In the genomic region with DNA sequence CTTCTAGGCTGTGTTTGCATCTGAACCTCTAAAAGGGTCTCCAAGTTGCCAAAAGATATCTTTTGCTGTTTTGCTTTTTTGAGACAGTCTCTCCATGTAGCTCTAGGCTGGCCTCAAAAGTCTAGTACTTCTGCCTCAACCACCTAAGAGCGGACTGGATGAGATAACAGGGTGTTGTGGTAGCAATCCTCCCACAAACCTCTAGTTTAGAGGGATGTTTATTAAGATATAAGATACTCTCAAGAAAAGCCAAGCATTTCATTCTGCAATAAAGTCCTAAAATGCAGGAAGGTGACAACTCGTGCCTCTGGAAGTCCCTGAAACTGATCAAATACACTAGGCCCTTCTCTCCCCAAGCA, we compare ENCODE assay signal across 22 mouse cellular contexts. TPM values are rescaled to one million over a fixed set of nuclear protein-coding genes. Genes with fewer than 3 reads are reported as not detected.
DNase-seq lines count a peak whose midpoint lies in the region; ATAC-seq and TF ChIP-seq lines count a peak whose summit lies in the region.
"Had no signal": no experiment of that assay in that cellular context is flagged by ENCODE, and none has a peak within 500 bp of the region (broad histone marks: within the 10 kb centered on the region; RNA-seq: fewer than 3 reads in every experiment).

No protein-coding gene starts in this region.

- H3K36me3 ChIP-seq in forebrain, embryonic 12.5 days (replicated peaks), result no peaks in the 10 kb centered on the region
- peaks cover 3% of the 10 kb centered on the region; the same call in 1 of the 2 replicates for H3K36me3 ChIP-seq in forebrain, embryonic 15.5 days
- peaks cover 7% of the 10 kb centered on the region; the same call in 1 of the 2 replicates for H3K36me3 ChIP-seq in midbrain, embryonic 13.5 days
- H3K36me3 ChIP-seq: embryonic facial prominence, embryonic 15.5 days; limb, embryonic 10.5 days had no signal

- peak overlapping the region; percentile 90 for H3K27ac ChIP-seq in layer of hippocampus, adult 2 months
- H3K27ac ChIP-seq in forebrain, embryonic 12.5 days, result peak overlapping the region; percentile 90
- peak overlapping the region; percentile 98 for H3K27ac ChIP-seq in forebrain, embryonic 15.5 days (replicated peaks)
- peak overlapping the region; percentile 87 for H3K27ac ChIP-seq in midbrain, embryonic 13.5 days
- H3K27ac ChIP-seq: embryonic facial prominence, embryonic 15.5 days; gastrocnemius, adult 2 months; limb, embryonic 10.5 days had no signal

- H3K4me3 ChIP-seq in layer of hippocampus, adult 2 months, result peak overlapping the region; percentile 26; the same call in 1 of the 2 replicates
- H3K4me3 ChIP-seq in forebrain, embryonic 12.5 days (replicated peaks), result no peak overlapping the region
- no peak overlapping the region for H3K4me3 ChIP-seq in forebrain, embryonic 15.5 days
- H3K4me3 ChIP-seq in midbrain, embryonic 13.5 days (replicated peaks), result no peak overlapping the region
- H3K4me3 ChIP-seq: embryonic facial prominence, embryonic 15.5 days; gastrocnemius, adult 2 months; limb, embryonic 10.5 days; myocyte had no signal

- no peak for ATAC-seq in forebrain, embryonic 12.5 days (ENCODE audit: low FRiP score)
- ATAC-seq in forebrain, embryonic 15.5 days (replicated peaks), result no peak
- no peak for ATAC-seq in midbrain, embryonic 13.5 days
- ATAC-seq: liver, postnatal 0 days had no signal

- DNase-seq in layer of hippocampus, adult 2 months (ENCODE audit: low spot score in 2 of 2), result no peak
- no peak for DNase-seq in layer of hippocampus, adult 9-11 months
- DNase-seq in right cerebral cortex, adult 18-20 months, result no peak
- no peak for DNase-seq in retina, postnatal 1 day
- DNase-seq: cerebellum, adult 2 months; cerebellum, postnatal 36 days; gastrocnemius, adult 2 months; heart, postnatal 10 days; kidney, adult 8-10 months; kidney, postnatal 14 days; liver, postnatal 0 days; lung, postnatal 10 days; spleen, adult 18-20 months; thymus, adult 18-20 months had no signal

- H3K4me2 ChIP-seq in forebrain, embryonic 12.5 days, result no peak overlapping the region
- H3K4me2 ChIP-seq in forebrain, embryonic 15.5 days (replicated peaks), result 0 out of 2 replicates have a peak overlapping the region, but pooled peaks have one; percentile 22
- peak overlapping the region; percentile 6; the same call in 1 of the 2 replicates for H3K4me2 ChIP-seq in midbrain, embryonic 13.5 days (replicated peaks)
- H3K4me2 ChIP-seq: embryonic facial prominence, embryonic 15.5 days; heart, embryonic 11.5 days had no signal

- TF ChIP-seq CTCF in layer of hippocampus, adult 2 months (conservative IDR thresholded peaks at IDR 0.05), result no peak

- WGBS in forebrain, embryonic 12.5 days, result 86% methylated on average over 2 of the region's 2 CpGs
- whole genome bisulfite sequencing in forebrain, embryonic 15.5 days, result 90% methylated on average over 2 of the region's 2 CpGs
- WGBS in midbrain, embryonic 13.5 days, result 94% methylated on average over 2 of the region's 2 CpGs

- H3K4me1 ChIP-seq in forebrain, embryonic 12.5 days, result peaks cover 55% of the 10 kb centered on the region
- H3K4me1 ChIP-seq in forebrain, embryonic 15.5 days, result peaks cover 70% of the 10 kb centered on the region
- H3K4me1 ChIP-seq in midbrain, embryonic 13.5 days (replicated peaks), result peaks cover 59% of the 10 kb centered on the region

- H3K27me3 ChIP-seq in forebrain, embryonic 12.5 days, result peaks cover 16% of the 10 kb centered on the region
- H3K27me3 ChIP-seq in forebrain, embryonic 15.5 days, result no peaks in the 10 kb centered on the region
- no peaks in the 10 kb centered on the region for H3K27me3 ChIP-seq in midbrain, embryonic 13.5 days
- H3K27me3 ChIP-seq: embryonic facial prominence, embryonic 15.5 days had no signal

- no peak overlapping the region for H3K9ac ChIP-seq in forebrain, embryonic 12.5 days
- no peak overlapping the region for H3K9ac ChIP-seq in forebrain, embryonic 15.5 days (replicated peaks)
- H3K9ac ChIP-seq in midbrain, embryonic 13.5 days (replicated peaks), result no peak overlapping the region
- H3K9ac ChIP-seq: embryonic facial prominence, embryonic 15.5 days; liver, postnatal 0 days had no signal

- H3K9me3 ChIP-seq in forebrain, embryonic 12.5 days, result no peaks in the 10 kb centered on the region
- H3K9me3 ChIP-seq in forebrain, embryonic 15.5 days, result no peaks in the 10 kb centered on the region
- H3K9me3 ChIP-seq in midbrain, embryonic 13.5 days, result no peaks in the 10 kb centered on the region
- H3K9me3 ChIP-seq: embryonic facial prominence, embryonic 15.5 days; limb, embryonic 10.5 days had no signal

RNA-seq across cellular contexts. Expression of a gene that starts 52.2 kb away (rescaled TPM):
- total RNA-seq in layer of hippocampus, adult 2 months (2021), result 100 to 1,000 TPM; 409 to 447 TPM
- polyA plus RNA-seq in forebrain, embryonic 12.5 days (2016; fragmentation: Nextera tagmentation; extraction: Ambion mirVana), result 107 and 110 TPM in 2 replicates
- 188 and 194 TPM in 2 replicates for polyA plus RNA-seq in forebrain, embryonic 15.5 days (2015; fragmentation: Nextera tagmentation; extraction: Ambion mirVana)
- 165 and 177 TPM in 2 replicates for polyA plus RNA-seq in midbrain, embryonic 13.5 days (2015; fragmentation: Nextera tagmentation; extraction: Ambion mirVana)
- total RNA-seq: granulocyte monocyte progenitor cell, adult 5-6 weeks had no signal
